Mouse (Mus musculus) kidney, postnatal 14 days (tissue): ENCODE data around the gene Trim80.
A peak's percentile ranks its signal among the peaks of the same experiment; 100 is the strongest.

Experiments used
- DNase-seq: peaks from one replicate; pipeline ENCODE4 v3.0.0; 2022; ENCODE audit warnings: mixed read lengths

The Trim80 gene

DNA sequence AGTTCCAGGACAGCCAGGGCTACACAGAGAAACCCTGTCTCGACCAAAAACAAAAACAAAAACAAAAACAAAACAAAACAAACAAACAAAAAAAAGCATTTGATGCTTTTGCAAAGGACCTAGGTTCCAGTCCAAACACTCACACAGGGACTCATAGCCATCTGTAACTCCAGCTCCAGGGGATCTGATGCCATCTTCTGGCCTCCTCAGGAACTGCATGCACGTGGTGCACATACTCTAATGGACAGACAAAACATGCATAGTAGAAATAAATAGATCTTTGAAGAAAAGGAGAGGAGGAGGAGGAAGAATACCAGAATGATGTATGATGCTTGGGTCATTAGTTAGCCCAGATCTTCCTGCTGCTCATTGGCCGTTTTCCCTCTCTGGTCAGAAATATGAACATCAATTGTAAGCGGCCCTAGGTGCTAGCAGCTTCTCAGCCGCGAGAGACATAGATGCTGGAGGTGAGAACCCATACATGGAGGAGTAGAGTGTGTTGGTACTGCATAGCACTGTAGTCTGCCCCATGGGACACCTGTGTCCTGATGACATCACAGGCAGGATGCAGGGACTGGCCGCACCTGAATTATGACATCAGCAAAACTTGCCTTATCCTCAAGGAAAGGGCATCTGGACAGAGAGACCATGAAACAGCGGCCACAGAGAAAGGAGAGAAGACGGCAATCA is at the start of gene Trim80:
Gene Trim80, plus strand, starts transcription at position 640 of the 690 bp plus-strand sequence.
- no peak for DNase-seq

DNA sequence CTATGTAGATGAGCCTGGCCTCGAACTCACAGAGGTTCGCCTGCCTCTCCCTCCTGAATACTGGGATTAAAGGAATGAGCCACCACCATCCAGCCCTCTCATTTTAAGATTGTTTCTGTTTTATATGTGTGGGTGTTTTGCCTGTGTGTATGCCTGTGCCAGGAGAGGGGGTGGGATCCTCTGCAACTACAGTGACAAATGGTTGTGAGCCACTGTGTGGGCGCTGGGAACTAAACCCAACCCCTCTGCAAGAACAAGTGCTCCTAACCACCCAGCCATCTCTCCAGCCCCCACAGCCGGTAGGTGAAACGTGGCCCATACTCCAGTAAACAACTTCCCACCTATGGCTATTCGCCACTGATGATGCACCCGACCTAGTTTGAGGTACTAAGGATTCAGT is 49.0 kb upstream of the Trim80 start:
- DNase-seq, result no peak

- no peak for DNase-seq
Observed at GRCm38 (mm10) chr11:115393721-115394325, 46.5 kb upstream of the Trim80 start.

- no peak for DNase-seq
Observed at GRCm38 (mm10) chr11:115398085-115398484, 42.3 kb upstream of the Trim80 start.

DNA sequence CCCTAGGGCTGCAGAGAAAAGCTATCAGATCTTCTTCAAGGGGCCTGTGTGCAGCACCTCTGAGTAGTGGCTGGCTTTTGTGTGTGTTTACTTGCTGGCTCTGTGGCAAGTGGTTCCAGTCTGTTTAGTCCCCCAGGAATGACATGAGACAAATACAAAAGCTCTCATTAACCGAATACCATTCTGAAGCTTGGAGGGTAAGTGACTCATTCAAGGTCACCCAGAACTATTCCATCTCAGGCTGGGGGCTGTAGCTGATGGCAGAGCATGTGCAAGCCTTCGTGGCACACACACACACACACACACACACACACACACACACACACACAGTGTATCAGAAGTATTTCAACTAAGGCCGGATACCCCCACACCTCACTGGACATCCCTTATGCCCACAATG is 40.2 kb upstream of the Trim80 start:
- no peak for DNase-seq

DNA sequence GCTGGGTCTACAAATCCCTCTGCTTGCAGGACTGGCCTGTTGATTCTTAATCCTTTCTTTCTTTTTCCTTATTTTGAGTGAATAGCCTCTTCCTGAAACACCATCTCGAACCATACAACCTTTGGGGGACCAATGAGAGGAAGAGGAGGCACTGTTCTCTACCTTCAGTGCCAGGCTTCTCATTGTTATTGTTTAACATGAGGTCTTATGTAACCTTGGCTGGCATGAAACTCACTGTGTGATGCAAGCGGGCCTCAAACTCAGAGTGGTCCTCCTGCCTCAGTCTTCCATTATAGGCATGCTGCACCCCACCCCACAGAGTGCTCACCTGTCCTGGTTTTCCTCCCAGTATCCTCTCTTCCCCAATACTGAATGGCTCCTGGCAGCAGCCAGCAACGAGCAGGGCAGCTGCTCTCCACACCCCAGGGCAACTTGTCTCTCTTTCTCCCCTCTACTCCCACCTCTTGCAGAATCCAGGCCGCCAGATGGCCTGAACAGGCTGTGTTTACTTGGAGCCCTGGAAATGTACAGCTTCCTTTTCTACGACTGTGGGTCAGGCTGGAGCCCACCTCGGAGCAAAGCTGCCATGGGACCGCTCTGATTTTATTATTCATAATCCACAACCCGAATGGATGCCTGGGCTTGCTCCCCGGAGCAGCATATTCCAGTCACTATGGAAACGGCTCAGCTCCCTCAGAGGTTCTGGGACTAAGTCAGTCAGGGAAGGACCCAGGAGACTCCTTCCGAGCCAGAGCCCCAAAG is 39.5 kb upstream of the Trim80 start:
- DNase-seq, result no peak

DNA sequence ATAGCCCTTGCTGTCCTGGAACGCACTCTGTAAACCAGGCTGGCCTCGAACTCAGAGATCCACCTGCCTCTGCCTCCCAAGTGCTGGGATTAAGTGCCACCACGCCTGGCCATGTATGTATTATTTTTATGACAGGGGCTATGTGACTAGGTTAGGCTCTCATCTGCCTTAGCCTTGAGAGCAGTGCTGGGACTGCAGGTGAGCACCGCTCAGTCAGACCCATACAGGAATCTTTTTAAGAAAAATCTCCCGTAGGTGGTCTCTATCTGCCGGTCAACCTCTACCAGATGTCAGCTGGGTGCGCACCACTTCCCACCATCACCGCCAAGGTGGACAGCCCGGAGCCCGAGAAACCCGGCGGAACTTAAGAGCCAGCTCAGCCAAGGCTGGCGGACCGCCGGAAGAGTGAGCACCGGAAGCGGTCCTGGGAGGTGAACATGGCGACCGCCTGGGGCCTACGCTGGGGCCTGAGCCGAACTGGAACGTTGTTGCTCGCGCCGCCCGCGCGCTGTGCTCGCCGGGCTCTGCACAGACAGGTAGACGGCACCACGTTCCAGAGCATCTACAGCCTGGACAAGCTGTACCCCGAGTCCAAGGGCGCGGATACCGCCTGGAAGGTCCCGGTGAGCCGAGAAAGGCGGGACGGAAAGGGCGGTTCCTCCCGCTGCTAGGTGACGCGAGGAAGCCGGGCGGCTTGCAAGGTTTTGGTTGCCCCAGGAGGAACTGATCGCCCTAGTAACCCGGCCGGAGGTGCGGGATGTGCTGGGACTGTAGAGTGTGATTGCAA is 36.8 kb upstream of the Trim80 start, which contains the start of gene Mrpl58:
Gene Mrpl58, plus strand, starts transcription at position 415 of the 787 bp plus-strand sequence.
- DNase-seq, result peak; percentile 91

DNA sequence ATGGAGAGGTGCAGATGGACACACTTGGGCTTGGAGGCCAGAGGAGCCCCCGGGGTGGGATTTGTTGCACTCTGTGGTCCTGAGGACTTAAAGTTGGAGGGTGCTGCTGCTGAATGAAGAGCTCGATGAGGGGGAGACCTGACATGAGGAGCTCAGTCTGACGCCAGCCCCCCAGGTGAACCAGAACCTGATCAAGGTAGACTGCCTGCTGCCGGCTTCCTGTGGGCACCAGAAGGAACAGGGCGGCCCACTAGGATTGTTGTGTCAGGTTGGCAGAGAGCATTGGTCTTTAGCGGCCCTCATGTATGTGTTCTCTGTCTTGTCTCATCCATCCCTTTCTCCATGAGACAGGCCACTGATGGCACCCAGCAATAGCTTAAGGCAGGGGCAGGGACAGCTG is 34.6 kb upstream of the Trim80 start:
- no peak for DNase-seq

DNA sequence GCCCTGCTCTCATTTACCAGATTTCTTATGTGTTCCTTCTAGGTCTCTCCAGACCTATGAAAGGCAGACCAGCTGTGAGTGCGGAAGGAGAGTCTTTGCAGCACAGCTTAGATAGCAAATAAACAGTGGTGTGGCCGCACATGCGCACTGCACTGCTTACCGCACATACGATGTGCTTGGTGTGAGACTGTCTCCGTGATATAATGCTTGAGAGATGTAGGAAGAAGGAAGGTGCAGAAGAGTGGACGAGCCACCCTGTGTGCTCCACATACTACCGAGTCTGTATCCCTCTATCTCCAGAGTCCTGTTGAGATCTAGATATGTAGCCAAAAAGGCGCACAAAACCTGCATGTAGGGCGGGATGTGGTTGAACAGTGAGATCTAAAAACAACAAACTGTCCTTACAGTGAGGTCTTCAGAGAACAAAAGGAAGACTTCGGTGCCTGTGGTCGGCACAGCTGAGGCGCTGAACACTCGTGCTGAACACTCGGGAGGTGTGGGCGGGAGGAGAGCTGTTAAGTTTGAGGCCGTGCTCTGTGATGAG is 33.4 kb upstream of the Trim80 start:
- no peak for DNase-seq

DNA sequence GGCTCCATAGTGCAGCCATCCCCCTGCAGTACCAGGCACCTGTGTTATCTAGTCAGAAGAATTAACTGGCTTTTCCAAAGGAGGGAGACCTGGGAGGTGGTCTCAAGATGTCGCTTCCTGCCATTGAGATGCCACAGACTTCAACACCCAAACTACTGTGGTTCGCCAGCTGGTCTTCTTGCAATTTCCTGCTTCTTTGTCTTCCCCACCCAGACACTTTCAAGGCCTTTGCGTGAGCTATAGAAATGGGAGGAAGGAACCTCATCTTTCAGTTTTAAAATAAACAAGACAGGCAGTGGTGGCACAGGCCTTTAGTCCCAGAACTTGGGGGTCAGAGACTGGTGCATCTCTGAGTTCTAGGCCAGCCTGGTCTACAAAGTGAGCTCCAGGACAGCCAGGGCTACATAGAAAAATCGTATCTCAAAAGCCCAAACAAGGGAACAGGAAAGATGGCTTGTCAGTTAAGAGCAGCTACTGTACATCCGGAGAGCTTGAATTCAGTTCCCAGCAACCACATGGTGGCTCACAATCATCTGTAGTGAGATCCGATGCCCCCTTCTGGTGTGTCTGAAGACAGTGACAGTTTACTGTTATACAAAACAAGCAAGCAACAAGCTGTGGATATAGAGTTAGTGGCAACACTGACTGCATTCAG is 32.0 kb upstream of the Trim80 start:
- no peak for DNase-seq

DNA sequence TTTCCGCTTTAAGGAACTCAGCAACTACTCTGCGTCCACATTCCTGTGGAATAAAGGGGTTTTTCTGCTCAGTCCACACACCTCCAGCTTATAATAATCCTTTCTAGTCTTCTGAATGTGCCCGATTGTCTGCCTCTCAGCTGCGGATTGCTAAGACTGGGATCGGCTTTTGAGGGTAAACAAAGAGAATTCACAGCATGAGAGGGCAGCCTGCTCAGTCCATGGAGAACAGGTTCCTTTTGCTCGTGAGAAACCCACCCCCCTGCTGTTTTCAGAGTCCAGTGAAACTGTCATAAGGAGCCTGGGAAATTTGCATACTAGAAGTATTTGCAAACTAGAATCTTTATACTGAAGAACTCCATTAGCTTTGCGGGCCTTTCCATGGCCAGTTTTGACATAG is 30.8 kb upstream of the Trim80 start:
- no peak for DNase-seq

DNA sequence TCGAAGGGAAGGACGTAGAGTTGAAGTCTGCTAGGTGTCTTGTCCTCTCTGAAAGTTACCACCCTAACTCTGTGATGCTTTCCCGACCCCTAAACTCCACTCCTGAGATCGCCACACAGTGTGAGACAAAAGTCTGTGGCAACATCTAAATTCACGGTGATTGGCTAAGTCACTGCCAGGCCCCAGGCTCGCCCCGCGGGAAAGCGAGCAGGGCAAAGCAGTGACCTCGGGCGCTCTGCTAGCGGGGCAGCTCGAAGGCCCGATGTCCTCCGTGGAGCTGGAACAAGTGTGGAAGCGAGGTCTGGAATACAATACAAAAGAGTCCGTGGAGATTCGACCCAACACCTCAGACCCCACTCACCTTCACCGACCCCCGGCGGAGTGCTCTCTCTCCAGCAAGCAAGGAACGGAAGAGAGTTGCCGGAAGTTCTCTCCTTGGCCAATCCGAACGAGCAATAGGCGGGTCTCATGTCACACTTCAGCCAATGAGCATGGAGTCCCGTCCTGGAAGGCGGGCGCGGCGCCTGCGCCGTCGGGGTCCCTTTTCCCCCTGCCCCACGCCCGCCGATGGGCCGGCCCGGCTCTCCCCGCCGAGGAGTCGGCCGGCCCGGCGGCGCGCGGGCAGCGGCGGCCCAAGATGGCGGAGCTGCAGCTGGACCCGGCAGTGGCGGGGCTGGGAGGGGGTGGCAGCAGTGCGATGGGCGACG is 20.7 kb upstream of the Trim80 start, which contains the start of the genes Atp5h and Kctd2:
Gene Atp5h, minus strand, starts transcription at position 432 of the 707 bp plus-strand sequence.
Gene Kctd2, plus strand, starts transcription at position 598 of the 707 bp plus-strand sequence.
- peak; percentile 97 for DNase-seq

DNA sequence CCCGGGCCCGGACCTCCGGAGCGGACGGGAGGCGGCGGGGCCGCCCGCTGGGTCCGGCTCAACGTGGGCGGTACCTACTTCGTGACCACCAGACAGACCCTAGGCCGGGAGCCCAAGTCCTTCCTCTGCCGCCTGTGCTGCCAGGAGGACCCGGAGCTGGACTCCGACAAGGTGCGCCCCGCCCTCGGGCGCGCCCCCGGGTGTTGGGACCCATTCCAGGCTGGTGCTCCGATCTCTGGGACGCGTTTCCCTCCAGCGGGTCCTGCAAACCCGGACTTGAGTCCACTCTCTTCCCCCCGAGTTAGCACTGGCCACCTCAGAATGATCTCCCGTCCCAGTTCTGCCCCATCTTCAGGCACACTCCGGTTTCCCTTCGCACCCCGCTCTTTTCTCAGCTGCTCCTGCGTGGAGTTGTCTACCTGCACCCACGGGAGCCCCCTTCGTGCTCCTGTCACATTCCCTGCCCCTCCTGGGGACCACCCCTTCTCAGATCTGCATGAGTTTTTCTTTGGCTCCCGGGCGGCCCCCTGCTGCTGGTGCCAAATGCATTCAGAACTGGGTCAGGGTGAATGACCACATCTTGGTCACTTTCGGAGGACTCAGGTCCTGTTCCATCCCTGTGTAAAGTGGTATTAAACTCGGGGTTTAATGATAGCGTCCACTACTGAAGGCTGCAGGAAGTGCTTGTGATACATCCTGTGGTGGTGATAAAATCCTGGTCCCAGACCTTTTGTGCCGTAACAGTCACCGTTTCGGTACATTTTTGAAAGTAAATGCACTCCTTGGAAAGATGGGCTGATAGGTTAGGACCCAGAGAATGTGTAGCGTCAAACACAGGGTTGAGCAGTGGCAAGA is 19.8 kb upstream of the Trim80 start:
- DNase-seq, result peak; percentile 78

- no peak for DNase-seq
Observed at GRCm38 (mm10) chr11:115421328-115421727, 19.0 kb upstream of the Trim80 start.

DNA sequence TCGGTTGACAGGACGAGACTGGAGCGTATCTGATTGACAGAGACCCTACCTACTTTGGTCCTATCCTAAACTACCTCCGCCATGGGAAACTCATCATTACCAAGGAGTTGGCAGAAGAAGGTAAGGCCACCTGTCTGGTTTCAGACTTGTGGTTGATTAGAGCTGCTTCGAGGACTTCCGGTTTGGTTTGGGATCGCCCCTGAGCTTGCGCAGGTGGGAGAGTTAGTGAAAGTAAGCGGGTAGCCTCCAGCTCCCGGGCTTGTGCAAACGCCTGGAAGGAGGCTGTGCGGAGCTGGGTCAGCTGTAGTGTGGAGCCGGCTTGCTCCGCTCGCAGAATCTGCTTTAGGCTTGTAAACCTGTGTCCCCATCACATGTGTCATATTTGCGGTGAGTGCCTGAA is 18.4 kb upstream of the Trim80 start:
- no peak for DNase-seq

DNA sequence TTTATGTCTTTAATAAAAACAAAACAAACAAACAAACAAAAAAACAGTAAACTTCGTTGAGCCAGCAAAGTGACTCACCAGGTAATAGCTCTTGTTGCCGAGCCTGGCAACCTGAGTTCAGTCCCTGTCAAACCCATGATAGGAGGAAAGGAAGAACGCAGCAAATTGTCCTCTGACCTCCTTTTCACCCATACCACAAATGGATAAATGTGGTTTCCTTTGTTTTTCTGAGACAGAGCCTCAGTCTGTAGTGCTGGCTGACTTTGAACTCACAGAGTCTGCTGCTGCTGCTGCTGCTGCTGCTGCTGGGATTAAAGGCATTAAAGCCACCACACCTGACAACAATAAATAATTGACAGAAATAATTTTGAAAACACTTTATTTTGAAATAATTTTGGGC is 17.3 kb upstream of the Trim80 start:
- no peak for DNase-seq

DNA sequence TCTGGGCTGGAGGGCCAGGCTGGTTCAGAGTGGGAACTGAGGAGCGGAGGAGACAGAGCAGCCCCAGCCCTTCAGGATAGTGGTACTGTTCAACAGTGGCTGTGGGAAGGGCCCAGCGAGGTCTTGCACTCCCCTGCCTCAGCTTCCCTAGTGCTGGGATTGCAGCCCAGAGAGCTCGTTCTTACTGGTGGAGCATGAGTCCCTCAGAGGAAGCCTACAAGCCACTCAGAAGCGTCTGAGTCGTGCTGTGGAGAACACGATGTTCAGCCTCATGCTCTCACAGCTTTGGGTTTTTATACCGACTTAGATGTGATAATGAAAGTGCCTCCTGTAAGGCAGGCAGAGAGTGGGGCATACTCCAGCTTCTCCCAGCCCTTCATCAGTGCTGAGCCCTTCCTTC is 15.7 kb upstream of the Trim80 start:
- DNase-seq, result no peak

DNA sequence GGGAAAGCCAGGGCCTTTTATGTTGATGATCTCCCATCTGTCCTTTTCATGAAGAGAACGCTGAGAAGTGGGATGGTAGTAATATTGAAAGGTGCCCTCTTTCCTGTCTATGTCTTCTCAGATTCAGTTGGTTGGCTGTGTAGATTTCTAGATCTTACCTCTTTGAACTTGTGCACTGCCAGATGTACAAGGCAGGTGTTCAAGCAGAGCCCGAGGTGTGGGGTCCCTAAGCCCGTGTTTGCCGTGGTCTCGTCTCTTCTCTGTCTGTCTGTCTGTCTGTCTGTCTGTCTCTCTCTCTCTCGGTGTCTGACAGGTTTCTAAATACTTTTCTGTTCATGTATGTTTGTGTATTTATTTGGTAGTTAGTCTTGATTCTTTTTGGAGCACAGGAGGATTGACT is 14.7 kb upstream of the Trim80 start:
- no peak for DNase-seq

DNA sequence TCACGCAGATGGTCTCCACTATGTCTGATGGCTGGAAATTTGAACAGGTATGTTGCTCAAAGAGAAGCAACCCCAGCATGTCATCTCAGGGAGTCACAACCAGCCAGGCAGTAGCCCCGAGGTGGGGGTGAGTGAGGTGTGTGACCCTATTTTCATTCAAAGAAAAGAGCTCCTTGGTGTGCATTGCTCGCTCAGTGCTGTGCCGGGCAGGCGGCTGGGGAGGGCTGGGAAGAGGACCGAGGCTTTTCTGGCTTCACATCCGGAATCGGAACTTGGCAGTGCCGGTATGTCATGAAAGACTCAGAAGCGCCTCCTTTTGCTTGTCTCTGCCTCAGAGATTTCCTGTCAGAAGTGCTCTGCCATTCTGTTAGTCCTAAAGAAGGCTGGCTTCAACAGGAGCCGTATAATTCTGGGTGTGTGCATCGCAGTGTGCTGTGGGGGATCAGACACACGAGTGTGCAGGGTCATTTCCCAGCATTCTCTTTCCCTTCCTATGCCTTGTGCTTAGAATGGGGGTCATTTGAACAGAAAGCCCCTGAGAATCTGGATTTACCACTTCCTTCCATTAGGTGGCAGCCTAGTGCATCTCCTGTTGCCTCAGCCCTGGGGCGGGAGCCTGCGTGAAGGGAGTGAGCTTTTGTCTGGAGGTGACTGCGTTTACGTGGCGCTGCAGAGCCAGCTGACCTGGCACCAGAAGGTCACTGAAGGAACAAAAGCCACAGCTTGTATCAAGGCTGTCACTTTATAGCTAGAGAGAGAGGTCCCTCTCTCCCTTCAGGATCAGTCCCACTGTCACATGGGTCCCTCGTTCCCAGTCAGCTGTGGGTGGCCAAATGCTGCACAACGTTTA is 12.6 kb upstream of the Trim80 start:
- DNase-seq, result peak; percentile 85
